Mouse (Mus musculus): ENCODE results near the gene Klhl11. TPM values are rescaled to one million over a fixed set of nuclear protein-coding genes. Genes with fewer than 3 reads are reported as not detected.

The Klhl11 gene
- polyA plus RNA-seq, 1 experiment from 2014 or later: 18.8 TPM

GRCm38 (mm10) chr11:100484461-100484860 is 11.9 kb upstream of the Klhl11 start:
- DNase-seq (no peak), ATAC-seq (ENCODE audit: low FRiP score, low TSS enrichment) (no peak)
- no peak overlapping the region for H3K4me2 ChIP-seq (ENCODE audit: low read length)
- H3K4me1 ChIP-seq (ENCODE audit: control insufficient read depth, insufficient read depth, low read length): no peaks in the 10 kb centered on the region
- no peaks in the 10 kb centered on the region for H3K27me3 ChIP-seq (ENCODE audit: control insufficient read depth, insufficient read depth, low read length)
- no peak overlapping the region for H3K4me3 ChIP-seq (replicated peaks; ENCODE audit: low read depth, low read length)
- no peak overlapping the region for H3K27ac ChIP-seq (replicated peaks; ENCODE audit: low read depth, low read length)
- whole genome bisulfite sequencing: 100% methylated on average over 3 of the region's 3 CpGs
- no peaks in the 10 kb centered on the region for H3K9me3 ChIP-seq (ENCODE audit: control insufficient read depth, low read length)
- no peak overlapping the region for H3K9ac ChIP-seq (replicated peaks; ENCODE audit: low read length)
- H3K36me3 ChIP-seq (ENCODE audit: control insufficient read depth, insufficient read depth, low read length): peaks cover 97% of the 10 kb centered on the region

GRCm38 (mm10) chr11:100479152-100479551 is 6.6 kb upstream of the Klhl11 start:
- 93% methylated on average over 7 of the region's 7 CpGs for WGBS
- H3K9me3 ChIP-seq (ENCODE audit: control insufficient read depth, low read length): no peaks in the 10 kb centered on the region
- peaks cover 84% of the 10 kb centered on the region for H3K36me3 ChIP-seq (ENCODE audit: control insufficient read depth, insufficient read depth, low read length)
- no peaks in the 10 kb centered on the region for H3K4me1 ChIP-seq (ENCODE audit: control insufficient read depth, insufficient read depth, low read length)
- no peak overlapping the region for H3K4me2 ChIP-seq (ENCODE audit: low read length)
- H3K4me3 ChIP-seq (replicated peaks; ENCODE audit: low read depth, low read length): no peak overlapping the region
- H3K9ac ChIP-seq (replicated peaks; ENCODE audit: low read length): no peak overlapping the region
- DNase-seq (no peak), ATAC-seq (ENCODE audit: low FRiP score, low TSS enrichment) (no peak)
- H3K27ac ChIP-seq (replicated peaks; ENCODE audit: low read depth, low read length): no peak overlapping the region
- no peaks in the 10 kb centered on the region for H3K27me3 ChIP-seq (ENCODE audit: control insufficient read depth, insufficient read depth, low read length)

GRCm38 (mm10) chr11:100476281-100476680 is 3.7 kb upstream of the Klhl11 start:
- Histone ChIP-seq H3K4me3 (replicated peaks; ENCODE audit: low read depth, low read length) (no peak overlapping the region), H3K9ac (replicated peaks; ENCODE audit: low read length) (no peak overlapping the region), H3K4me1 (ENCODE audit: control insufficient read depth, insufficient read depth, low read length) (no peaks in the 10 kb centered on the region), H3K9me3 (ENCODE audit: control insufficient read depth, low read length) (no peaks in the 10 kb centered on the region), H3K27ac (replicated peaks; ENCODE audit: low read depth, low read length) (no peak overlapping the region), H3K36me3 (ENCODE audit: control insufficient read depth, insufficient read depth, low read length) (peaks cover 55% of the 10 kb centered on the region), H3K27me3 (ENCODE audit: control insufficient read depth, insufficient read depth, low read length) (no peaks in the 10 kb centered on the region), H3K4me2 (ENCODE audit: low read length) (no peak overlapping the region)
- 95% methylated on average over 5 of the region's 5 CpGs for WGBS
- ATAC-seq (ENCODE audit: low FRiP score, low TSS enrichment): no peak
- DNase-seq: no peak

- H3K27me3 ChIP-seq (ENCODE audit: control insufficient read depth, insufficient read depth, low read length): no peaks in the 10 kb centered on the region
- no peak overlapping the region for H3K9ac ChIP-seq (replicated peaks; ENCODE audit: low read length)
- DNase-seq (no peak), ATAC-seq (ENCODE audit: low FRiP score, low TSS enrichment) (peak; percentile 36; the same call in 1 of the 2 replicates)
- no peak overlapping the region for H3K4me2 ChIP-seq (ENCODE audit: low read length)
- peaks cover 26% of the 10 kb centered on the region for H3K36me3 ChIP-seq (ENCODE audit: control insufficient read depth, insufficient read depth, low read length)
- no peaks in the 10 kb centered on the region for H3K9me3 ChIP-seq (ENCODE audit: control insufficient read depth, low read length)
- peak overlapping the region; percentile 96; the same call in 1 of the 2 replicates for H3K4me3 ChIP-seq (replicated peaks; ENCODE audit: low read depth, low read length)
- 32% methylated on average over 5 of the region's 5 CpGs for WGBS
- peaks cover 20% of the 10 kb centered on the region for H3K4me1 ChIP-seq (ENCODE audit: control insufficient read depth, insufficient read depth, low read length)
- H3K27ac ChIP-seq (replicated peaks; ENCODE audit: low read depth, low read length): no peak overlapping the region
These were observed 374 bp upstream of the Klhl11 start for GRCm38 (mm10) chr11:100472935-100473295.

- 3% methylated on average over 30 of the region's 30 CpGs for WGBS
- H3K36me3 ChIP-seq (ENCODE audit: control insufficient read depth, insufficient read depth, low read length): peaks cover 15% of the 10 kb centered on the region
- H3K27ac ChIP-seq (replicated peaks; ENCODE audit: low read depth, low read length): peak overlapping the region; percentile 89
- H3K9ac ChIP-seq (replicated peaks; ENCODE audit: low read length): peak overlapping the region; percentile 92
- H3K4me1 ChIP-seq (ENCODE audit: control insufficient read depth, insufficient read depth, low read length): peaks cover 20% of the 10 kb centered on the region
- H3K4me3 ChIP-seq (replicated peaks; ENCODE audit: low read depth, low read length): peak overlapping the region; percentile 96
- peak overlapping the region; percentile 71 for H3K4me2 ChIP-seq (ENCODE audit: low read length)
- ATAC-seq (ENCODE audit: low FRiP score, low TSS enrichment): no peak
- peak; percentile 54 for DNase-seq
- no peaks in the 10 kb centered on the region for H3K9me3 ChIP-seq (ENCODE audit: control insufficient read depth, low read length)
- no peaks in the 10 kb centered on the region for H3K27me3 ChIP-seq (ENCODE audit: control insufficient read depth, insufficient read depth, low read length)
These were observed 967 bp downstream of the Klhl11 start for GRCm38 (mm10) chr11:100471352-100472196.

GRCm38 (mm10) chr11:100465833-100466232 is 6.7 kb downstream of the Klhl11 start:
- no peak overlapping the region for H3K9ac ChIP-seq (replicated peaks; ENCODE audit: low read length)
- no peak overlapping the region for H3K27ac ChIP-seq (replicated peaks; ENCODE audit: low read depth, low read length)
- H3K36me3 ChIP-seq (ENCODE audit: control insufficient read depth, insufficient read depth, low read length): peaks cover 28% of the 10 kb centered on the region
- H3K4me1 ChIP-seq (ENCODE audit: control insufficient read depth, insufficient read depth, low read length): peaks cover 16% of the 10 kb centered on the region
- no peak overlapping the region for H3K4me3 ChIP-seq (replicated peaks; ENCODE audit: low read depth, low read length)
- WGBS: 97% methylated on average over 1 of the region's 1 CpGs
- DNase-seq (no peak), ATAC-seq (ENCODE audit: low FRiP score, low TSS enrichment) (no peak)
- no peaks in the 10 kb centered on the region for H3K9me3 ChIP-seq (ENCODE audit: control insufficient read depth, low read length)
- H3K4me2 ChIP-seq (ENCODE audit: low read length): no peak overlapping the region
- H3K27me3 ChIP-seq (ENCODE audit: control insufficient read depth, insufficient read depth, low read length): no peaks in the 10 kb centered on the region

GRCm38 (mm10) chr11:100465229-100465792 is 7.2 kb downstream of the Klhl11 start:
- H3K4me2 ChIP-seq (ENCODE audit: low read length): no peak overlapping the region
- 96% methylated on average over 1 of the region's 1 CpGs for WGBS
- ATAC-seq (ENCODE audit: low FRiP score, low TSS enrichment) (no peak), DNase-seq (no peak)
- no peaks in the 10 kb centered on the region for H3K9me3 ChIP-seq (ENCODE audit: control insufficient read depth, low read length)
- H3K9ac ChIP-seq (replicated peaks; ENCODE audit: low read length): no peak overlapping the region
- peaks cover 32% of the 10 kb centered on the region for H3K36me3 ChIP-seq (ENCODE audit: control insufficient read depth, insufficient read depth, low read length)
- no peak overlapping the region for H3K4me3 ChIP-seq (replicated peaks; ENCODE audit: low read depth, low read length)
- peaks cover 11% of the 10 kb centered on the region for H3K4me1 ChIP-seq (ENCODE audit: control insufficient read depth, insufficient read depth, low read length)
- no peaks in the 10 kb centered on the region for H3K27me3 ChIP-seq (ENCODE audit: control insufficient read depth, insufficient read depth, low read length)
- H3K27ac ChIP-seq (replicated peaks; ENCODE audit: low read depth, low read length): no peak overlapping the region

GRCm38 (mm10) chr11:100462699-100463098 is 9.8 kb downstream of the Klhl11 start:
- Histone ChIP-seq H3K36me3 (ENCODE audit: control insufficient read depth, insufficient read depth, low read length) (peaks cover 31% of the 10 kb centered on the region), H3K9me3 (ENCODE audit: control insufficient read depth, low read length) (no peaks in the 10 kb centered on the region), H3K4me2 (ENCODE audit: low read length) (no peak overlapping the region), H3K27me3 (ENCODE audit: control insufficient read depth, insufficient read depth, low read length) (no peaks in the 10 kb centered on the region), H3K9ac (replicated peaks; ENCODE audit: low read length) (no peak overlapping the region), H3K27ac (replicated peaks; ENCODE audit: low read depth, low read length) (no peak overlapping the region), H3K4me1 (ENCODE audit: control insufficient read depth, insufficient read depth, low read length) (no peaks in the 10 kb centered on the region), H3K4me3 (replicated peaks; ENCODE audit: low read depth, low read length) (no peak overlapping the region)
- WGBS: 96% methylated on average over 10 of the region's 10 CpGs
- ATAC-seq (ENCODE audit: low FRiP score, low TSS enrichment) (no peak), DNase-seq (no peak)

- ATAC-seq (ENCODE audit: low FRiP score, low TSS enrichment) (no peak), DNase-seq (no peak)
- Histone ChIP-seq H3K9me3 (ENCODE audit: control insufficient read depth, low read length) (no peaks in the 10 kb centered on the region), H3K4me2 (ENCODE audit: low read length) (no peak overlapping the region), H3K27ac (replicated peaks; ENCODE audit: low read depth, low read length) (no peak overlapping the region), H3K4me1 (ENCODE audit: control insufficient read depth, insufficient read depth, low read length) (no peaks in the 10 kb centered on the region), H3K36me3 (ENCODE audit: control insufficient read depth, insufficient read depth, low read length) (peaks cover 36% of the 10 kb centered on the region), H3K4me3 (replicated peaks; ENCODE audit: low read depth, low read length) (no peak overlapping the region), H3K27me3 (ENCODE audit: control insufficient read depth, insufficient read depth, low read length) (no peaks in the 10 kb centered on the region), H3K9ac (replicated peaks; ENCODE audit: low read length) (no peak overlapping the region)
- 92% methylated on average over 5 of the region's 5 CpGs for WGBS
These were observed 14.8 kb downstream of the Klhl11 start for GRCm38 (mm10) chr11:100457711-100458110.
